Comparison of ENCODE assay signal across 9 mouse cellular contexts in genomic region chr17:44530000-44530399, GRCm38 (mm10).
A peak's percentile ranks its signal among the peaks of the same experiment; 100 is the strongest.
DNase-seq lines count a peak whose midpoint lies in the region.
"Had no signal": no experiment of that assay in that cellular context is flagged by ENCODE, and none has a peak within 500 bp of the region (broad histone marks: within the 10 kb centered on the region; RNA-seq: fewer than 3 reads in every experiment).

No protein-coding gene starts in this region.

- 69% methylated on average over 6 of the region's 6 CpGs for WGBS in heart, embryonic 10.5 days
- 79% methylated on average over 6 of the region's 6 CpGs for WGBS in embryonic facial prominence, embryonic 10.5 days

- no peak overlapping the region for H3K4me3 ChIP-seq in heart, embryonic 10.5 days
- no peak overlapping the region for H3K4me3 ChIP-seq in embryonic facial prominence, embryonic 10.5 days
- H3K4me3 ChIP-seq: liver, embryonic 15.5 days had no signal

- 0 out of 2 replicates have a peak, but pooled peaks cover 4% of the 10 kb centered on the region for H3K4me1 ChIP-seq in heart, embryonic 10.5 days
- peaks cover 7% of the 10 kb centered on the region; the same call in 1 of the 2 replicates for H3K4me1 ChIP-seq in embryonic facial prominence, embryonic 10.5 days
- H3K4me1 ChIP-seq: liver, embryonic 15.5 days had no signal

- no peaks in the 10 kb centered on the region for H3K36me3 ChIP-seq in heart, embryonic 10.5 days
- H3K36me3 ChIP-seq in embryonic facial prominence, embryonic 10.5 days (replicated peaks), result no peaks in the 10 kb centered on the region
- H3K36me3 ChIP-seq: liver, embryonic 15.5 days had no signal

- no peaks in the 10 kb centered on the region for H3K27me3 ChIP-seq in heart, embryonic 10.5 days (ENCODE audit: insufficient read depth, poor library complexity, severe bottlenecking)
- H3K27me3 ChIP-seq in embryonic facial prominence, embryonic 10.5 days (replicated peaks; ENCODE audit: low read depth, poor library complexity, severe bottlenecking), result no peaks in the 10 kb centered on the region
- H3K27me3 ChIP-seq: liver, embryonic 15.5 days had no signal

- peak; percentile 18 to 23 for DNase-seq in cerebellum, adult 18-20 months
- no peak for DNase-seq in cerebellum, postnatal 4 days (ENCODE audit: low spot score in 2 of 2)
- DNase-seq in right cerebral cortex, postnatal 14 days, result peak; percentile 39
- DNase-seq in right cerebral cortex, postnatal 4 days, result no peak
- DNase-seq in kidney, postnatal 10 days, result peak; percentile 28
- DNase-seq in thymus, postnatal 25 days, result peak; percentile 53
- DNase-seq in heart, embryonic 10.5 days (ENCODE audit: low spot score), result no peak
- no peak for DNase-seq in embryonic facial prominence, embryonic 10.5 days (ENCODE audit: low spot score)

- no peaks in the 10 kb centered on the region for H3K9me3 ChIP-seq in heart, embryonic 10.5 days
- H3K9me3 ChIP-seq in embryonic facial prominence, embryonic 10.5 days, result no peaks in the 10 kb centered on the region
- H3K9me3 ChIP-seq: liver, embryonic 15.5 days had no signal

- H3K27ac ChIP-seq in heart, embryonic 10.5 days, result no peak overlapping the region
- no peak overlapping the region for H3K27ac ChIP-seq in embryonic facial prominence, embryonic 10.5 days (replicated peaks)
- H3K27ac ChIP-seq: liver, embryonic 15.5 days had no signal

Comparison
In these comparisons a context has a peak if more than half of its experiments do, and no peak if none do; other contexts are left out.
1. DNase-seq: peak in cerebellum, adult 18-20 months (2 of 2), right cerebral cortex, postnatal 14 days (single experiment), kidney, postnatal 10 days (single experiment) and thymus, postnatal 25 days (single experiment); none in cerebellum, postnatal 4 days (0 of 2), right cerebral cortex, postnatal 4 days (single experiment), heart, embryonic 10.5 days (single experiment) and embryonic facial prominence, embryonic 10.5 days (single experiment).